Mouse (Mus musculus): ENCODE measurements around the gene Ror1. TPM values are rescaled to one million over a fixed set of nuclear protein-coding genes. Genes with fewer than 3 reads are reported as not detected.

Ror1 gene
- polyA plus RNA-seq, 1 experiment: 1.1 TPM

GRCm38 (mm10) chr4:100386272-100386988 is 290.8 kb downstream of the Ror1 start:
- no peak for DNase-seq (ENCODE audit: low read depth)

GRCm38 (mm10) chr4:100390436-100390835 is 294.8 kb downstream of the Ror1 start:
- no peak for DNase-seq (ENCODE audit: low read depth)

GRCm38 (mm10) chr4:100391021-100391420 is 295.4 kb downstream of the Ror1 start:
- no peak for DNase-seq (ENCODE audit: low read depth)

- DNase-seq (ENCODE audit: low read depth): no peak
Measured at GRCm38 (mm10) chr4:100393374-100394061, 297.9 kb downstream of the Ror1 start.

- DNase-seq (ENCODE audit: low read depth): no peak
Measured at GRCm38 (mm10) chr4:100395407-100395806, 299.8 kb downstream of the Ror1 start.

- DNase-seq (ENCODE audit: low read depth): no peak
Measured at GRCm38 (mm10) chr4:100398079-100398478, 302.5 kb downstream of the Ror1 start.

GRCm38 (mm10) chr4:100401078-100401477 is 305.5 kb downstream of the Ror1 start:
- no peak for DNase-seq (ENCODE audit: low read depth)

GRCm38 (mm10) chr4:100401581-100402470 is 306.2 kb downstream of the Ror1 start:
- DNase-seq (ENCODE audit: low read depth): no peak

GRCm38 (mm10) chr4:100407261-100407874 is 311.8 kb downstream of the Ror1 start:
- DNase-seq (ENCODE audit: low read depth): no peak

- no peak for DNase-seq (ENCODE audit: low read depth)
Measured at GRCm38 (mm10) chr4:100409521-100409920, 313.9 kb downstream of the Ror1 start.

- no peak for DNase-seq (ENCODE audit: low read depth)
Measured at GRCm38 (mm10) chr4:100411841-100412539, 316.4 kb downstream of the Ror1 start.

- no peak for DNase-seq (ENCODE audit: low read depth)
Measured at GRCm38 (mm10) chr4:100422756-100423155, 327.2 kb downstream of the Ror1 start.

GRCm38 (mm10) chr4:100426101-100426500 is 330.5 kb downstream of the Ror1 start:
- DNase-seq (ENCODE audit: low read depth): no peak

- no peak for DNase-seq (ENCODE audit: low read depth)
Measured at GRCm38 (mm10) chr4:100429371-100429900, 333.8 kb downstream of the Ror1 start.

GRCm38 (mm10) chr4:100435281-100436168 is 339.9 kb downstream of the Ror1 start:
- DNase-seq (ENCODE audit: low read depth): no peak

GRCm38 (mm10) chr4:100436169-100436547 is 340.6 kb downstream of the Ror1 start:
- DNase-seq (ENCODE audit: low read depth): no peak

GRCm38 (mm10) chr4:100446897-100447296 is 351.3 kb downstream of the Ror1 start:
- DNase-seq (ENCODE audit: low read depth): no peak

GRCm38 (mm10) chr4:100462493-100463120 is 367.0 kb downstream of the Ror1 start:
- no peak for DNase-seq (ENCODE audit: low read depth)

GRCm38 (mm10) chr4:100478592-100479321 is 383.2 kb downstream of the Ror1 start, which contains the start of gene Ube2u:
Gene Ube2u (plus strand): TSS chr4:100478849.
- DNase-seq (ENCODE audit: low read depth): peak; percentile 3
